Mouse (Mus musculus): ENCODE data around the gene Aldh2.

DNA sequence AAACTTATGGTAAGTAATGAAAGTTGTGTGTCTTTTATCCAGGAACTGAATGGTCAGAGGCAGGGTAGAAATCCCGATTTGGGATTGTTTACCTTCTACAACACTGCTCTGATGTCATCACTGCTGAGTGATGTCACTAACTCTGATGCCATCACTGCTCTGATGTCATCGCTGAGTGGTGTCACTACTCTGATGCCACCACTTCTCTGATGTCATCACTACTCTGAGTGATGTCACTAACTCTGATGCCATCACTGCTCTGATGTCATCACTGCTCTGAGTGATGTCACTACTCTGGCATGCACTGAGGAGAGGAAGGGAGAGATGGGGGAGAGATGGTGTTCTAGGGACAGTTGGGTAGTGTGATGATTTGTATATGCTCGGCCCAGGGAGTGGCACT is 31.2 kb downstream of the Aldh2 start:
- TF ChIP-seq CTCF (conservative IDR thresholded peaks at IDR 0.05; ENCODE audit: insufficient read depth, insufficient read length, low read depth, low read length) (no peak), POLR2A (IDR thresholded peaks at IDR 0.05; ENCODE audit: low read depth, low read length) (no peak)

Measured in kidney, adult 2 months (tissue).